Mouse (Mus musculus) limb, embryonic 14.5 days (tissue): ENCODE data around the gene Slamf1. TPM values are rescaled to one million over a fixed set of nuclear protein-coding genes. Genes with fewer than 3 reads are reported as not detected.

Source experiments
- ATAC-seq: fragments of 200-750 bp; cut with Nextera tagmentation; 2 replicates; pipeline ENCODE4 v1.8.0; 2017; ENCODE audit warnings: low read depth, moderate number of reproducible peaks, moderate TSS enrichment; ENCODE audit not compliant: low FRiP score
- DNase-seq: peaks from one replicate; pipeline ENCODE4 v3.0.0-alpha.2; 2015; ENCODE audit warnings: low spot score
- H3K27ac ChIP-seq: fragments of 300-500 bp; sonication (generic); replicated peaks from 2 replicates; pipeline ENCODE4 v1.5.1; 2014; ENCODE audit warnings: low read depth, mild to moderate bottlenecking, low read length, moderate library complexity, mixed read lengths
- H3K27me3 ChIP-seq: fragments of 300-500 bp; sonication (generic); 2 replicates; pipeline ENCODE4 v1.6.1; 2014; ENCODE audit warnings: low read length, mixed read lengths; ENCODE audit not compliant: control insufficient read depth, insufficient read depth
- H3K36me3 ChIP-seq: fragments of 300-500 bp; sonication (generic); 2 replicates; pipeline ENCODE4 v1.6.1; 2014; ENCODE audit warnings: mild to moderate bottlenecking, low read length, moderate library complexity, mixed read lengths; ENCODE audit not compliant: control insufficient read depth, insufficient read depth
- H3K4me1 ChIP-seq: fragments of 300-500 bp; sonication (generic); 2 replicates; pipeline ENCODE4 v1.6.1; 2014; ENCODE audit warnings: antibody characterized with exemption, low read length, mixed read lengths; ENCODE audit not compliant: control insufficient read depth, insufficient read depth
- H3K4me2 ChIP-seq: fragments of 300-500 bp; sonication (generic); replicated peaks from 2 replicates; pipeline ENCODE4 v1.6.1; 2014; ENCODE audit warnings: low read depth, mild to moderate bottlenecking, low read length, moderate library complexity; ENCODE audit not compliant: severe bottlenecking
- H3K4me3 ChIP-seq: fragments of 300-500 bp; sonication (generic); replicated peaks from 2 replicates; pipeline ENCODE4 v1.5.1; 2014; ENCODE audit warnings: low read length
- H3K9ac ChIP-seq: fragments of 300-500 bp; sonication (generic); 2 replicates; pipeline ENCODE4 v1.6.1; 2014; ENCODE audit warnings: mild to moderate bottlenecking, low read depth, low read length, moderate library complexity; ENCODE audit not compliant: severe bottlenecking
- H3K9me3 ChIP-seq: fragments of 300-500 bp; sonication (generic); 2 replicates; pipeline ENCODE4 v1.6.1; 2016; ENCODE audit warnings: low read length; ENCODE audit not compliant: control insufficient read depth
- POLR2A ChIP-seq: fragments of 200-500 bp; IDR thresholded peaks from 2 replicates; pipeline ENCODE4 v1.8.0; 2012; ENCODE audit warnings: inconsistent platforms, mild to moderate bottlenecking, moderate library complexity, borderline replicate concordance; ENCODE audit not compliant: insufficient read depth, insufficient read length; ENCODE audit errors: extremely low read depth
- WGBS: fragments of 180-500 bp; shearing (Covaris S2); extraction: QIAGEN DNeasy Blood & Tissue Kit; methylation state at CpG from one replicate; pipeline ENCODE4 v1.1.7; 2014; 5-methylcytosine and 5-hydroxymethylcytosine counted together
- polyA plus RNA-seq, 2 experiments: library from polyadenylated mRNA; depleted of rRNA in 1 of 2; stranded (reverse) in 1 of 2; unstranded in 1 of 2; fragments of >200 nt; fragmentation: Nextera tagmentation in 1 of 2; extraction: Ambion mirVana in 1 of 2; gene quantifications; 2 replicates each; pipeline versions ENCODE4 v1.2.1 to v1.2.3; 2012 to 2014

The Slamf1 gene
- polyA plus RNA-seq, 2 experiments = 0.08 to 0.10 TPM

DNA sequence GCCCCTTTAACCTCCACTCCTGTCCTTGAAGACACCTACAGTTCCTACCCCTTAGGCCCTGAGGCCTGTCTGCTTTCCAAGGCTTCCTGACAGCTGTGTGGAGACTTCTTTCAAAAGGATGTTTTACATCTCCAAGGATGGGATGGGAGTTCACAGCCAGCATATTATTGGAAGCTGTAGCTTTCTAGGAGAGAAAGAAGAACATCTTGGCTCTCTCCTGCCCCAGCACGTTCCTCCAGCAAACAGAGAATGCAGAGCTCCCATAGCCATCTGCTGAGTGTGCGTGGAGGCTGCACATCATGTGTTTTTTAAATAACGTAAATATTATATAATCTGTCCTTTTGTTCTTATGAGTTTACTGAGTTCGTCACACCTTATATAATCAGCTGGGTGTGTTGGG lies 8.9 kb downstream of the Slamf1 start:
- no peak for ATAC-seq
- WGBS = 82% methylated on average over 4 of the region's 4 CpGs

DNA sequence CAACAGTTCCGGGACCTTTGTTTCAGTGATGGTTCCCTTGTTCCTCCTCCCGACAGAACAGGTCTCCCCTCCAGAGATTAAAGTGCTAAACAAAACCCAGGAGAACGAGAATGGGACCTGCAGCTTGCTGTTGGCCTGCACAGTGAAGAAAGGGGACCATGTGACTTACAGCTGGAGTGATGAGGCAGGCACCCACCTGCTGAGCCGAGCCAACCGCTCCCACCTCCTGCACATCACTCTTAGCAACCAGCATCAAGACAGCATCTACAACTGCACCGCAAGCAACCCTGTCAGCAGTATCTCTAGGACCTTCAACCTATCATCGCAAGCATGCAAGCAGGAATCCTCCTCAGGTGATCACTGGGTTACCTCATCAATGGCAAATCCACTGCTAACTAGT lies 10.1 kb downstream of the Slamf1 start:
- Histone ChIP-seq H3K4me2 (no peak overlapping the region), H3K36me3 (no peaks in the 10 kb centered on the region), H3K9ac (no peak overlapping the region), H3K27me3 (no peaks in the 10 kb centered on the region), H3K4me1 (no peaks in the 10 kb centered on the region), H3K27ac (no peak overlapping the region), H3K9me3 (no peaks in the 10 kb centered on the region), H3K4me3 (no peak overlapping the region)
- WGBS = 81% methylated on average over 7 of the region's 7 CpGs
- no peak for ATAC-seq
- DNase-seq = no peak
- no peak for TF ChIP-seq POLR2A

More for the DNA sequence above, 8.9 kb downstream of the Slamf1 start:
- Histone ChIP-seq H3K9ac (no peak overlapping the region), H3K36me3 (no peaks in the 10 kb centered on the region), H3K4me1 (no peaks in the 10 kb centered on the region), H3K27me3 (no peaks in the 10 kb centered on the region), H3K9me3 (no peaks in the 10 kb centered on the region), H3K4me3 (no peak overlapping the region), H3K4me2 (no peak overlapping the region), H3K27ac (no peak overlapping the region)
- TF ChIP-seq POLR2A = no peak
- DNase-seq = no peak

DNA sequence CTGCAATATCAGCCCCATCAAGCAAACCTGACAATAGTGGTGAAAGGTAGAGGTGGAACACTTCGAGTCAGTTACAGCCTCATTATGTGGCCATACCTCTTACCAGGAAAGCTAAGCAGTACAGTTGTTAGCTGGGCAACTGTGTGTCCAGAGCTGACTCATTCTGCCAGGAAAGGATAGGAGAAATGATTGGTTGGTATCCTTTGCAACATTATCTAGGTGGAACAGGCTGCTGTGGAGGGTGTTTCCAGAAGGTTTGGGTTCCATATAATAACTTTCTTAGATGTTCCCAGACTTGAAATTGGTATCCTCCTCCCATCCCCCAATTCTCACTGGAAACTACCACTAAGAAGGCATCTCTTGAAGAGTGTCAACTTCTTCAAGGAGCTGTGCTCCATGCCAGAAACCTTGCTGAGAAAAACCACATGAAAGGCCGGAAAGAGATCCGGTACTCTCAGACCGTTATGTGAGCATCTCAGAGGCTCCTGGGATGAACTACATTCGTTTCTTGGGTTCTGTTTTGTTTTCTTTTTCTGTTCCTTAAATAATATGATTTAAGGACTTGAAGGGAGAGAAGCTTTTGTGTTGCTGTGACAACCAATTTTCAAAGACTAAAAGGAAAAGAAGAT lies 15.5 kb downstream of the Slamf1 start:
- no peaks in the 10 kb centered on the region for H3K27me3 ChIP-seq
- no peaks in the 10 kb centered on the region for H3K36me3 ChIP-seq
- ATAC-seq = no peak
- no peak overlapping the region for H3K9ac ChIP-seq
- no peak overlapping the region for H3K4me3 ChIP-seq
- H3K9me3 ChIP-seq = no peaks in the 10 kb centered on the region
- WGBS = 76% methylated on average over 5 of the region's 5 CpGs
- H3K4me2 ChIP-seq = no peak overlapping the region
- no peak for TF ChIP-seq POLR2A
- no peak overlapping the region for H3K27ac ChIP-seq
- no peaks in the 10 kb centered on the region for H3K4me1 ChIP-seq
- no peak for DNase-seq

DNA sequence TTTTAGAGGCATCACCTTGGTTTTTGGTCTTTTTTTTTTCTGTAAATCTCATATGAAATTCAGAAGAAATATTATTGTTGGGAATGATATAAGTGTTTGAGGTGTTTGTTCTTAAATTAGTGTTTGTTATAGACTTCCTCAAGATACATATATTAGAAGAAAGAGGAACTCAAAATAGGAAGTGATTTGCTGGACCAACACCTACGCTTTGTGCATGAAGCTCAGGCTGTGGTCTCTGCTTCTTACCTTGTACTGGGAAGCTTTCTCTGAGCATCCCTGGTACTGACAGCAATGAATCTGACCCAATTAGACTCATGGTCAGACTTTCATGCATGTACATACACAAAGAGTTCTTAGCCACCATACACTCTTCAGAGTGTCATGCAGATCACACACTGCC lies 18.9 kb downstream of the Slamf1 start:
- H3K9ac ChIP-seq = no peak overlapping the region
- H3K4me2 ChIP-seq = no peak overlapping the region
- WGBS = 82% methylated on average over 1 of the region's 1 CpGs
- DNase-seq (no peak), ATAC-seq (no peak)
- TF ChIP-seq POLR2A = no peak
- H3K4me3 ChIP-seq = no peak overlapping the region
- H3K36me3 ChIP-seq = no peaks in the 10 kb centered on the region
- H3K4me1 ChIP-seq = no peaks in the 10 kb centered on the region
- no peak overlapping the region for H3K27ac ChIP-seq
- no peaks in the 10 kb centered on the region for H3K9me3 ChIP-seq
- H3K27me3 ChIP-seq = no peaks in the 10 kb centered on the region

- ATAC-seq (no peak), DNase-seq (no peak)
- no peak overlapping the region for H3K4me2 ChIP-seq
- no peak for TF ChIP-seq POLR2A
- no peak overlapping the region for H3K27ac ChIP-seq
- H3K9me3 ChIP-seq = no peaks in the 10 kb centered on the region
- H3K4me1 ChIP-seq = no peaks in the 10 kb centered on the region
- H3K36me3 ChIP-seq = no peaks in the 10 kb centered on the region
- no peak overlapping the region for H3K4me3 ChIP-seq
- WGBS = 71% methylated on average over 6 of the region's 6 CpGs
- H3K9ac ChIP-seq = no peak overlapping the region
- no peaks in the 10 kb centered on the region for H3K27me3 ChIP-seq
Measured at GRCm38 (mm10) chr1:171787281-171788015, 20.5 kb downstream of the Slamf1 start.
